Mouse (Mus musculus): ENCODE data around the gene Ddx39b. TPM values are rescaled to one million over a fixed set of nuclear protein-coding genes. Genes with fewer than 3 reads are reported as not detected.
"Not testable (repeated sequence)": the region's sequence is repeated elsewhere in the genome, so short reads cannot be mapped to it uniquely, and the experiment has no call there.

Gene Ddx39b
- polyA plus RNA-seq, 1 experiment from 2014 or later: 321 TPM

GRCm38 (mm10) chr17:35272249-35272648 lies 30.7 kb downstream of the Ddx39b start:
- no peaks in the 10 kb centered on the region for H3K27me3 ChIP-seq
- no peak for DNase-seq (ENCODE audit: low read depth, low spot score)
- no peak for ATAC-seq
- TF ChIP-seq CTCF (IDR thresholded peaks at IDR 0.05): no peak
- POLR2A ChIA-PET: interaction anchor here (0.5 kb wide), 1 partner anchor 18 kb away, joined by 4 read pairs; no protein-coding TSS in a partner anchor
- CTCF ChIA-PET: no interaction called here
- in situ Hi-C loops (cut with MboI; ENCODE audit: low pct_unique_long_range_greater_than_20kb): loop anchor here (5.0 kb wide), 1 partner anchor 1300 kb away; no protein-coding TSS in a partner anchor

- DNase-seq (ENCODE audit: low read depth, low spot score): no peak
- POLR2A ChIA-PET: interaction anchor here (0.6 to 0.7 kb wide), 2 partner anchors 20 to 30 kb away, joined by 3 read pairs; no protein-coding TSS in a partner anchor
- CTCF ChIA-PET: interaction anchor here (1.2 to 5.2 kb wide), 6 partner anchors 9 to 29 kb away, joined by 3 to 33 read pairs (median 6); no protein-coding TSS in a partner anchor
- TF ChIP-seq CTCF (IDR thresholded peaks at IDR 0.05): peak; percentile 93
- ATAC-seq: peak; percentile 31
- no peaks in the 10 kb centered on the region for H3K27me3 ChIP-seq
- in situ Hi-C loops (cut with MboI; ENCODE audit: low pct_unique_long_range_greater_than_20kb): loop anchor here (5.0 kb wide), 1 partner anchor 1302 kb away; no protein-coding TSS in a partner anchor
Measured at GRCm38 (mm10) chr17:35274770-35275169, 33.2 kb downstream of the Ddx39b start.

GRCm38 (mm10) chr17:35276304-35276864 lies 34.8 kb downstream of the Ddx39b start:
- TF ChIP-seq CTCF (IDR thresholded peaks at IDR 0.05): no peak
- in situ Hi-C loops (cut with MboI; ENCODE audit: low pct_unique_long_range_greater_than_20kb): no loop called here
- ATAC-seq (no peak), DNase-seq (ENCODE audit: low read depth, low spot score) (no peak)
- no peaks in the 10 kb centered on the region for H3K27me3 ChIP-seq
- CTCF ChIA-PET: interaction anchor here (2.3 to 5.2 kb wide), 2 partner anchors 18 to 22 kb away, joined by 8 to 33 read pairs; no protein-coding TSS in a partner anchor
- POLR2A ChIA-PET: no interaction called here

- in situ Hi-C loops (cut with MboI; ENCODE audit: low pct_unique_long_range_greater_than_20kb): no loop called here
- no peak for ATAC-seq
Measured at GRCm38 (mm10) chr17:35278049-35278448, 36.5 kb downstream of the Ddx39b start.

GRCm38 (mm10) chr17:35278957-35279688 lies 37.6 kb downstream of the Ddx39b start:
- in situ Hi-C loops (cut with MboI; ENCODE audit: low pct_unique_long_range_greater_than_20kb): no loop called here
- H3K27me3 ChIP-seq: peaks cover 11% of the 10 kb centered on the region
- POLR2A ChIA-PET: interaction anchor here (1.1 kb wide), 1 partner anchor 34 kb away, joined by 3 read pairs; no protein-coding TSS in a partner anchor
- ATAC-seq: no peak
- DNase-seq (ENCODE audit: low read depth, low spot score): no peak
- no peak for TF ChIP-seq CTCF (IDR thresholded peaks at IDR 0.05)
- CTCF ChIA-PET: interaction anchor here (5.2 kb wide), 1 partner anchor 21 kb away, joined by 33 read pairs; no protein-coding TSS in a partner anchor

More at GRCm38 (mm10) chr17:35278049-35278448, 36.5 kb downstream of the Ddx39b start:
- no peak for DNase-seq (ENCODE audit: low read depth, low spot score)
- CTCF ChIA-PET: interaction anchor here (0.8 to 5.2 kb wide), 2 partner anchors 20 to 23 kb away, joined by 3 to 33 read pairs; no protein-coding TSS in a partner anchor
- POLR2A ChIA-PET: no interaction called here
- TF ChIP-seq CTCF (IDR thresholded peaks at IDR 0.05): no peak
- peaks cover 3% of the 10 kb centered on the region for H3K27me3 ChIP-seq

- no peak for TF ChIP-seq CTCF (IDR thresholded peaks at IDR 0.05)
- CTCF ChIA-PET: no interaction called here
- in situ Hi-C loops (cut with MboI; ENCODE audit: low pct_unique_long_range_greater_than_20kb): no loop called here
- ATAC-seq (no peak), DNase-seq (ENCODE audit: low read depth, low spot score) (no peak)
- peaks cover 12% of the 10 kb centered on the region for H3K27me3 ChIP-seq
- POLR2A ChIA-PET: interaction anchor here (1.1 kb wide), 1 partner anchor 35 kb away, joined by 3 read pairs; no protein-coding TSS in a partner anchor
Measured at GRCm38 (mm10) chr17:35280276-35280675, 38.7 kb downstream of the Ddx39b start.

- no peak for TF ChIP-seq CTCF (IDR thresholded peaks at IDR 0.05)
- DNase-seq (ENCODE audit: low read depth, low spot score): no peak
- in situ Hi-C loops (cut with MboI; ENCODE audit: low pct_unique_long_range_greater_than_20kb): no loop called here
- peaks cover 34% of the 10 kb centered on the region for H3K27me3 ChIP-seq
- POLR2A ChIA-PET: no interaction called here
- no peak for ATAC-seq
- CTCF ChIA-PET: interaction anchor here (1.0 kb wide), 1 partner anchor 11 kb away, joined by 3 read pairs; no protein-coding TSS in a partner anchor
Measured at GRCm38 (mm10) chr17:35285431-35285830, 43.9 kb downstream of the Ddx39b start.

- POLR2A ChIA-PET: interaction anchor here (0.5 kb wide), 1 partner anchor 309 kb away, joined by 3 read pairs; no protein-coding TSS in a partner anchor
- in situ Hi-C loops (cut with MboI; ENCODE audit: low pct_unique_long_range_greater_than_20kb); CTCF ChIA-PET; ATAC-seq; DNase-seq (ENCODE audit: low read depth, low spot score): not testable (repeated sequence)
- peaks cover 29% of the 10 kb centered on the region for H3K27me3 ChIP-seq
- peak; percentile 69 for TF ChIP-seq CTCF (IDR thresholded peaks at IDR 0.05)
Measured at GRCm38 (mm10) chr17:35295796-35296195, 54.2 kb downstream of the Ddx39b start.

- H3K27me3 ChIP-seq; CTCF ChIA-PET; ATAC-seq; DNase-seq (ENCODE audit: low read depth, low spot score); POLR2A ChIA-PET: not testable (repeated sequence)
- TF ChIP-seq CTCF (IDR thresholded peaks at IDR 0.05): peak; percentile 29
- in situ Hi-C loops (cut with MboI; ENCODE audit: low pct_unique_long_range_greater_than_20kb): loop anchor here (10.0 to 25.0 kb wide), 2 partner anchors 787 to 1336 kb away; no protein-coding TSS in a partner anchor
Measured at GRCm38 (mm10) chr17:35300261-35300945, 58.9 kb downstream of the Ddx39b start.

All from Patski (cell line).